Comparison of ENCODE assay signal across 8 mouse cellular contexts in the genomic region with DNA sequence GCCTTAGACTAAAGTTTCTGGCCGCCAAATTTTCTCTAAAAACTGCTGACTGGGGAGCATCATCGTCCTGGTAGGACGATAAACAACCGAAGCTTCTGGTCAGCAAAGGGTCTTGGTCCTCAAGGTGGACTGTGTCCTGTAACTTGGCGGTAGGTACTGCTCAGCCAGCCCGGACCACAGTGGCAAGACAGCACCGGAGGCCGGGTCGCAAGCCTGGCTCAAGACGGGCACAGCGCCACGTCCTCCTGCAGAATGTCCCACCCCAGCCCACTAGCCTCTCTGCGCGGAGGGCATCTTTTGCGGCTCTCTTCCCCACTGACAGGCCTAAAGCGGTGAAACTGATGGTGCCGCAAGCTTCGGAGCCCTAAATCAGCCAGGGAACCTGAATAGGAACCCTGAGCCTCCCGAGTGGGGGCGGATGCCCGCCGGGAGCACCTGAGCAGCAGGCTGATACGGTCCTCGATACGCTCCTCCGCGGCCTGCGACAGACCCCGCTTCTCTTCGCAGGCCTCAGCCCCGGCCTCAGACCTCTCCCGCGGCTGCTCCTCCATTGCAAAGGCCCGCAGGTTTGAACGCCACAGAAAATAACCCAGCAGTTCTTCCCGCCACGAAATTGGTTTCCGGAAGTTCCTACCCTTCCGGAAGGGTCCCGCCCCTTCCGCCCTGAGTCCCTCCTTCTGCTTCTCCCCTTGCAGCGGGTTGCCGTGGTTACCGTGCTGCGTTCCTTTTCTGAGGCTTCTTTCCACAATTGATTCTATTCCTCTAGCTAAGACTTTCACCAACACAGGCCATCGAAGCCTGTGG. TPM values are rescaled to one million over a fixed set of nuclear protein-coding genes. Genes with fewer than 3 reads are reported as not detected.
A peak's percentile ranks its signal among the peaks of the same experiment; 100 is the strongest.
DNase-seq lines count a peak whose midpoint lies in the region; ATAC-seq lines count a peak whose summit lies in the region.

TSS of gene Cenph (minus strand) at position 648 of the 804 bp plus-strand sequence.

- 0 out of 2 replicates have a peak within 1 kb of the TSS, but pooled peaks have one; percentile 9 for H3K27ac ChIP-seq in hindbrain, embryonic 13.5 days

- H3K4me3 ChIP-seq in hindbrain, embryonic 13.5 days = peak within 1 kb of the TSS; percentile 77

- under 1% methylated on average over 45 of the region's 46 CpGs for WGBS in hindbrain, embryonic 13.5 days

- no peaks in the 10 kb centered on the region for H3K9me3 ChIP-seq in hindbrain, embryonic 13.5 days

- peak; percentile 91 for DNase-seq in Muller cell, postnatal 12 days (ENCODE audit: inconsistent ontology term)
- peak; percentile 71 for DNase-seq in cerebellum, adult 9-11 months
- DNase-seq in frontal cortex, postnatal 10 days (ENCODE audit: low spot score in 2 of 2) = peak; percentile 72 to 77
- DNase-seq in layer of hippocampus, postnatal 25 days (ENCODE audit: extremely low spot score in 1 of 2, low spot score in 1 of 2) = peak; percentile 52 to 68
- DNase-seq in lung, postnatal 25 days (ENCODE audit: low spot score) = peak; percentile 80
- DNase-seq in retina, embryonic 14.5 days (ENCODE audit: low spot score) = peak; percentile 90
- DNase-seq in thymus, postnatal 4 days = peak; percentile 88

- no peaks in the 10 kb centered on the region for H3K27me3 ChIP-seq in hindbrain, embryonic 13.5 days

- H3K9ac ChIP-seq in hindbrain, embryonic 13.5 days = peak within 1 kb of the TSS; percentile 77

- H3K36me3 ChIP-seq in hindbrain, embryonic 13.5 days = peaks cover 3% of the 10 kb centered on the region

- H3K4me2 ChIP-seq in hindbrain, embryonic 13.5 days = peak within 1 kb of the TSS; percentile 99

- H3K4me1 ChIP-seq in hindbrain, embryonic 13.5 days (replicated peaks) = peaks cover 17% of the 10 kb centered on the region

- ATAC-seq in hindbrain, embryonic 13.5 days (ENCODE audit: low FRiP score) = peak; percentile 96

RNA-seq across cellular contexts. Expression of gene Cenph, which starts in this region (rescaled TPM):
- polyA plus RNA-seq in hindbrain, embryonic 13.5 days (2015; fragmentation: Nextera tagmentation; extraction: Ambion mirVana) = 10.2 and 11.5 TPM in 2 replicates
- 1 to 10 TPM in 1 of 2 experiments, under 1 TPM in 1; 0.42 to 1.1 TPM for total RNA-seq in layer of hippocampus, postnatal 25 days (2021)

Comparison
In these comparisons a context has a peak if more than half of its experiments do, and no peak if none do; other contexts are left out.
1. Peak in every context shown above with its lines: DNase-seq, ATAC-seq, H3K4me3 ChIP-seq and H3K27ac ChIP-seq.